ENCODE assay signal across 18 mouse cellular contexts in the genomic region with DNA sequence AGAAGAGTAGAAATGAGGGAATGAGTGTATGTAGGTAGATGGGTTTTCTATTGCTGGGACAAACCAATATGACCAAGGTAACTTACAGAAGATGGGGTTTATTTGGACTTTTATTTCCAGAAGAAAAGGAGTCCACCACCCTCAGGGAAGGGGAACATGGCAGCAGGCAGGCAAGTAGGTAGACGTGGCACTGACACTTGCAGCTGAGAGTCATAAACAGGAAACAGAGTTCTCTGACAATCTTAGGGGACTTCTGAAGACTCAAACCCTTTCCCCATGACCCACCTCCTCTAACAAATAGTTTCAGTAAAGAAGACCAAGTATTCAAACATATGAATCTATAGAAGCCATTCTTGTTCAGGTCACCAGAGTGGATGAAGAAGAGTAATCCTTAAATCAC.
"Had no signal": no experiment of that assay in that cellular context is flagged by ENCODE, and none has a peak within 500 bp of the region (broad histone marks: within the 10 kb centered on the region; RNA-seq: fewer than 3 reads in every experiment).

No protein-coding gene starts in this region.

- DNase-seq: cerebellum, postnatal 10 days; cerebellum, postnatal 14 days; cerebellum, postnatal 25 days; cerebellum, postnatal 36 days; embryo, embryonic 11 days; forebrain, postnatal 0 days; gastrocnemius, adult 2 months; gastrocnemius, postnatal 10 days; gastrocnemius, postnatal 14 days; gastrocnemius, postnatal 25 days; gastrocnemius, postnatal 36 days; heart, adult 11 months; heart, adult 18-20 months; heart, adult 2 months had no signal

- ATAC-seq: forebrain, embryonic 13.5 days; forebrain, embryonic 14.5 days; forebrain, embryonic 15.5 days; forebrain, embryonic 16.5 days; forebrain, postnatal 0 days had no signal
